Mouse (Mus musculus) megakaryocyte, embryonic 14.5 days (primary cell): ENCODE results near the gene Rps6kl1.

Experiments
- FLI1 ChIP-seq: IDR thresholded peaks from 2 replicates; pipeline ENCODE4 v1.6.1; 2012; ENCODE audit warnings: low read length, inconsistent platforms, mixed read lengths
- GATA1 ChIP-seq: IDR thresholded peaks from 3 replicates; pipeline ENCODE4 v1.6.1; 2012; ENCODE audit warnings: mixed read lengths, low read length, inconsistent platforms, borderline replicate concordance

- TF ChIP-seq GATA1 (no peak), FLI1 (no peak)
These were observed 42.1 kb upstream of the Rps6kl1 start for GRCm38 (mm10) chr12:85193146-85193545.
